Mouse (Mus musculus) naive thymus-derived CD4-positive, alpha-beta T cell, adult 2 months (primary cell): Measurements from ENCODE around the gene Ppargc1a.

Experiments
- DNase-seq: peaks from one replicate; pipeline ENCODE4 v3.0.0-alpha.2; 2011; ENCODE audit warnings: low read depth

Gene Ppargc1a

DNA sequence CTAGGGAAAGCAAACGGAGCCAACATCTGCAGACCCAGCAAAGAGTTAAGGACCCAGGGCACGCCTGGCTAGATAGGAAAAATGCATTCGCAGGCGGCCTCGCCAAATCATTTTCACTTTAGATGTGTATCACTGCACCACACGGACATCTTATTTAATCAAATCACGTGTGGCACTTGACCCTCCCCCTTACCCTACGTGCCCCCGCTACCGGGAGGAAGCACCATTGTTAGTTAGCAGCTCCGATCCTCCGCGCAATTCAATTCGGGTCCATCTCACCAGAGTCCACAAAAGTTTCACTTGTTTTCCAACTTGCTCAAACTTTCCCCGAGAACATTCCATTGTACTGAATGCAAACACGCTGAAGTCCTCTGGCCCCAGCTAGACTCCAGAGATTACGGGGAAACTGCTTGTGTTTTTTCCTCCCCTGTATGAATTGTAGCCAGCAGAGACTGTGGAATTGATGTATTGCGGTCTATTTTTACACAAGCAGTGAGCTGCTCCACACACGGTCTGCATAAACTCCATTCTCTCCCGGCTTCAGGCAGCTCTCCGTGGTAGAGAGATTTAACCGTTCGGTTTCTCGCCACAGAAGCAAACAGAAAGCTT, 14.9 kb downstream of the Ppargc1a start:
- DNase-seq: peak; percentile 47

DNA sequence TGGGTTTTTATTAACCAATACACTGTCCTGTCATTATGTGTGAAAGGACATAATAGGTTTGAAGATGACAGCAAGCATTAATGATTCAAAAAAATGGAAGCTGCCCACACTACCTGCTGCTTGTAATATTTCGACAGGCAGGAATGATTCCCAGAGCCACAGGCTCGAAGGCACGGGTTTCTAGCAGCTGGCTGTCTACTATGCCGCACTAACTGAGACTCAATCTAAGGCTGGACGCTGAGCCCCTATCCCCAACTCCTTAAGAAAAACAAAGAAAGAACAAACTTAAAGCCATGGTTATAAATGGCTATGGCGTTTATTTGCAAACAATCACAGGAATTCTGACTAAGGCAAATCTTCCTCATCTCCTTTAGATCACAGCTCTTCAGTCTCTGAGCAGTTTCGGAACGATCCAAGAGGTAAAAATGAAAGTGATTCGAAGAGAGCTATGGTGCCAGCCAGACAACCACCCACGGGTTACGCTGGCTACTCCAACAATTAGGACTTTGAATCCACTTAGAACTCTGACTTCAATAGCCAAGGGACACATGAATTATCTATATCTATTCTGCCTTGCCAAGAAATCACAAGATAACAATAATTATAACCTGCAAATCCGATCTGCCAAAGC, 15.6 kb downstream of the Ppargc1a start:
- no peak for DNase-seq

DNA sequence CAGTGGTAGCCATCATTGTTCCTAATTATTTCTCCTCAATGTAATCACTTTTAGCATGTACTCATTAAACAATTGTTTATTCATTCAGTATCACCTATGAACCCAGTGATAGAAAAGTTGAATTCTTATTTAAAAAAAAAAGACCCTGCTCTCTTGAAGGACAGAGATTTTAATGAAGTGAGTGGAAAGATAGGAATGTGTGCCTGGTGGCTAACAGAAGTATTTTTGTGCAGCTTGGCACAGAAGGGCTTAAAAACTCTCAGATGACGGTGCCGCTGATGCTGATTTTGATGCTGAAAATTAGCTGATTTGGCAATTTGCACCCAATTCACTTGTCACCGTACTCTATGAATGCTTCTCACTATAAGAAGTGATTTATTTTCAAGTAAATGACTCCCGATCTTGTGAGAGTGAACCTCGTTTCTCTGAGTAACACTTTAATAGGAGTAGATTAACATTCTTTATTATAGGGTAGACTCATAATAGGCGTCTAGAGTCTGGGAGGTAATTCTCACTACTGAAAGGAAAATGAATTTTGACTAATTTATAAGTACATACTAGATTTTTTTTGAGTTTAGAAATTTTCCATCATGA, 20.0 kb downstream of the Ppargc1a start:
- DNase-seq: no peak

DNA sequence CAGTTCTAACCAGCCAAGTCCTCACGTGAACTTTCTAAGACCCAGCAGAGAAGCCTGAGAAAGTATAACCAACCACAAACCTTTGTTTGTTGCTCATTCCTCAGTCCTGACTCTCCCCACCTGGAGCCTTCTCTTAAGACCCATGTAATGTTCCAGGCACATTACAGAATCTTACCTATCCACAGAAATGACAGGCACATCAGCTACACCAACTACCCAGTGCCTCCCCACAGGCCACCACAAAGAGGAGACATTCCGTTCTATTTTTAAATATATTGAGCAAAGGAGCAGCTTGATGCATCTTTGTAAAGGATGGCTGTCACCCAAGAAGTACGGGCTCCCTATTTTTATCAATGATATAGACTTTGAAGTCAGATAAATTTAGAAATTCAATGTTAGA, 20.7 kb downstream of the Ppargc1a start:
- DNase-seq: no peak

DNA sequence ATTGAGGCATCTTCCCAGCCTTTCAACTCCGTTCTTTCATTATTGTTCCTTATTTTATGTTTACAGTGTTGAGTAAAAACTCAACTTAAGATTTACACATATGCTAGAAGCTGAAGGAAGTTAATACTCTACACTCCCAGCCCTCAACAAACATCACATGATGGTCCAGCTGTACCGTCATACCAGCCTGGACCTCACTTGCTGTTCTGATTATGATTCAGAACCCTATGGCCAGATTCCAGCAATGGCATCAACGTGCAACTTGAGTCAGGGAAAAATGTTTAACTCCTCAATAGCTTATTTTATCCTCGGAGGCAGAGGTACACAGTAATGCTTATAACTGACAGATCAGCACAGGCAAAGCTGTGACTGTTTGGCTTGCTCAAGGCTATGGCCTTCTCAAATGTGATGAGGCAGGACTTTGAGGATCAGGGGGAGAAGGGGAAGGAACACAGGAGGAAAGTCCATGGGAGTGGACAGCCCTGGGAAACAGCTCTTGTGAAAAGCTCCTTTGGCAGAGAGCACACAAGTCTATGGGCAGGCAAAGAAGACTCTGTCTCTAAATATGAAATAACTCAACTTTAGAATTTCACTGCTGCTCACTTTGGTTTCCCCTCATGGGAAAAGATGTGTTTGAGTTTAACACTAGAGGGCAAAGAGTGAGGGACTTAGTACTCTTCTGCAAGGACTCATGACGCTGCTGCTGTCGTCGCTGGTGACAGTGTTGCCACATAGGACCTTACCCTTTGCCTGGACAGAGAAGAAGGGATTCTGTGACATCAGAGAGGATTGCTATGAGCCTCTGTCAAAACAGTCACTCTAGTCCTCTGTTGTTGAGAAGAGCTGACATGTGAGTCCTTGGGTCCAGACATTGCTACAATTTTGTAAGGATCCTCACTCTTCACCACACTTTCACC, 22.1 kb downstream of the Ppargc1a start:
- DNase-seq: no peak

DNA sequence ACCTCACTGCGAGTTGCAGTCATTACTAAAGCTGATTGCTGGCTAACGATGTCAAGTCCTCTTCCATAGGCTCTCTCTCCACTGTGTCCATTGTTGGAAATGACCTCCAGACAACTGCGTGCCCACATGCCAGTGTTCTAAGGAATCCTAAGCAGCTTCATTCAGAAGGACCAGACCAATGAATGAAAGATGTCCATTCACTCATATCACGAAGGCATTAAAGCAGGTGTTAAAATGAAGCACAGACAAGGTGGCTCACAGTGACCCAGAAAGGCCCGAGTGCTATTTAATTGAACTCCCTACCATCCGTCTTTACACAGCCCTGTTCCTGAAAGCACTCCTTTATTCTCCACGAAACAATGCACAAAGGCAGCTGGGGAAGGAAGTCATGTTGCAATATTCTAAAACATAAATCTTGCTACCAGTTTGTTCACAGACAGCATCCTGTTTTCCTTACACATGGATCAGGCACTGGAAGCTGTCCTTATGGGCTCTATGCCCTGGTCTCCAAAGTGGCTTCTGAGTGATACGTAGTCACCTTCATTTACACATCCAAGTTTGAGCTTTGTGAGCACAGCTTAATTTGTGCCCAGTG, 23.3 kb downstream of the Ppargc1a start:
- DNase-seq: no peak

DNA sequence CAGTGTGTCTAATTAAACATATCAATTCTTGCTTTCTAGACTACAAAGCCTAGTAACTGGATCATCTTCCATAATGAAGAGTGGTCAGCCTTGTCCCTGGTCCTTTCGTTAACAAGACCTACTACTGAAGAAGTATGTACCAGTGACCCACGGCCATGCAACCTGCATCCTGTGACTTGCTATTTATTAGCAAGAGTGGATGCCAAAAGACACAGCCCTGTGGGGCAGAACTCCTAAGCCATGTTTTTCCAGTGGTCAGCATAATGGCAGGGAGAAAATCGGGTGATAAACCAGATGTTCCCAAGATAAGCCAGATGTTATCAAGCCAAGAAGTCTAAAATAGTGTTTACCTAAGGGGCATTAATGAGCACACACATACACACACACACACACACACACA, 26.0 kb downstream of the Ppargc1a start:
- no peak for DNase-seq

DNA sequence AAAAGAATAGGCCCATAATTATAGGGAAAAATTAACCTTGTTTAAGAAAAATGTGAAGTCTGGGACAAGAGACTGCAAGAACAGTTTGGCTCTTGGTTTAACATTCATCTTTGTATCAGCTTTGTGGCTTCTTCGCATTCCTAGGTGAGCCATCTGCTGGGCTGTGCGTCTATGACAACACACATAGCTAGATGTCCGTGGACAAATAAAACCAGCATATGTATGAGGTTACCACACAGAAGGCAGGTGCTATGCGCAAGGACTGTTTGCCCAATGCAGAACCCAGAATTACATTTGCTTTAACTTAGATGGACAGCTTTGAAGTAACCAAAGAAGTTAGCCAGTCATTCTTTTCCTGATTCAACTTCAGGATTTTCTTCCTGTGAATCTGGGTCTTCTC, 26.7 kb downstream of the Ppargc1a start:
- DNase-seq: no peak

DNA sequence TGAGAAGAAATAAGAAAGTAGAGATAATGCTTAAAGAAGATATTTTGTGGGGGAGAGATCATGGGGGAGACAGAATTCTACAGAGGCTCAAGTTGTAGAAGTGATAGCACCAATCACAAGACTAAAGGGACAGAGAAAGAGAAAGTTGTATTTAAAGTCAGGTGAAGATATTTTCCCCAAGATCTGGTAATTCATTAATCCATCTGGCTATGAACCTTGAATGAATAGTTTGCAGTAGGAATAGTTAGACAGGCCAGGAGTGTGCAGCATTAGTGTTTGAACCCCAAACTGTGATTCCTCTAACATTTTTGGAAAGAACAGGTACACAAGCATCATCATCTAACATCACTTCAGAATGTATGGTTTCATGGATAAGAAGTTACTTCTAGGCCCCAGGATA, 28.0 kb downstream of the Ppargc1a start:
- DNase-seq: no peak

DNA sequence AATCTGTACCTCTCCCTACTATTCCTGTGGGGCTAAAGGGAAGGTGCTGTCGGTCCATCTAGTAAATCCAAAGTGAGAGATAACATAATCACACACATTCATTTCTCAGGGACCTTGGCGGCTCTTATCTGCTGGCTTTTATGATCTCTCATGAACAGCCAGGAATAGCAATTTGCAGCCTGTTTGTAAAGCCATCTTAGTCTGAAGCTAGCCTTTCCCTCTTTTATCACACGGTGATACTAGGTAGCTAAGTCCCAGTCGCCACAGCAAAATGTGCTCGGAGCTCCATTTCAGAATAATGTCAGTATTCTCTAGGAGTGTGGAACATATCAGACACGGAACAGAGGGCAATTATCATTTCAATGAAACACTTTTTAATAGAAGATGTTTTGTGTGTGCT, 29.2 kb downstream of the Ppargc1a start:
- DNase-seq: no peak

DNA sequence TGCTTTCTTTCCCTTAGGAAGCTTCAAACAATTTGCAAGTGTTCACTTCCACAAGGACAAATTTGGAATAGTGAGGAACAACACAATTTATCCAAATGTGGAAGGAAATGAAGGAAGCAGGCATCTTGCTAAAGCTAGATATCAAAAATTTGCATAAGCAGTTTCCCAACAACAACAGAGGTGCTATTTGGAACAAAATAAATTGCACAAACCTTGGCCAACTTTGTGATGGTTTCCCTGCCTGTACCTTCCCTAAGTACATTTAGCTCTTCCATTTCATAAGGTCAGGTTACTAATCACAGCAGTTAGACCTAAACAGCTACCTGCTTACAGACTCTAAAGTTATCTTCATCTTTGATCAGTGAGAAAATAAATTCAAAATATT, 29.9 kb downstream of the Ppargc1a start:
- no peak for DNase-seq

DNA sequence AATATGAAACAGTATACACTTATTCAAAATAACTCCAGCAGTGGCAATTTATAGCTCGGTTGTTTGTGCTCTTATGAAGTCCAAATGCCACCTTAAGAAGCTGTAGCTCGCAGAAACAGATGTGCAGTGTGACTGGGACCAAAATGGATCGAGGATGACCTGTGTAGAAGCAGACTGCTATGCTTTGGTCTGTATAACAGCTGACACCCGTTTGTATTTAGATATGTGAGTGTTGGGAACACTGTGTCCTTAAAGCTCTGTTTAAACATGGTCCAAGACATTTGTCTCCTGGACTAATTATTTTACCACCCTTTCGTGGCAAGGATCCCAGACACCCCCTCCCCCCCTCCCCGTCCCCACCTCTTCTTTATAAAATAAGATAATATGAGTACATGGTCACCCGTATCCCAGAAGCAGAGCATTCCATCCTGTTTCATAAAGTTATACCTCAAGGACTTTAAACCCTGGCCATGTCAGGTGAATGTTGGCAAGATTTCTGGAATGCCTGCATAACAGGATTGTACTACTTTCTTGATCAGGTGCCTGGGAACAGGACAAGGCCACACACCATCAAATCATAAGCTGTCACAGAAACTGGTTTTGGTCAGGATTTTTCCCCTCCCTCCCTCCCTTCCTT, 30.4 kb downstream of the Ppargc1a start:
- DNase-seq: no peak

DNA sequence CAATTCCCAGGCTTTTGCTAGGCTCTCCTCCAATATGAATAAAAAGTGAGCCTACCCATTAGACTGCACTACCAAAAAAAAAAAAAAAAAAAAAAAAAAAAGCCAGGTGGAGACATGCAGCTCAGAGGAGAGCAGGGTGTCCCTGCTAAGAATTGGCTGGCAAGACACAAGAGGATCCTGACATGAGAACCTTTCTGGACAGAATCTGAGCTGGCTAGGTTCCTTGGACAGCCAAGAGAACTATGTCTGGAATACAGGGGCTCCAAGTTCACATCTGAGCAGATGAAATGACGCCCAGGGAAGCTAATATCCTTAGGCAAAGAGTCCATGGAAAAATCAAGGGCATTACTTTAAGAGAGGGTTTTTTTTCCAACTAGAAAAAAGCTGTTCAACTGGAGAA, 33.1 kb downstream of the Ppargc1a start:
- DNase-seq: no peak

DNA sequence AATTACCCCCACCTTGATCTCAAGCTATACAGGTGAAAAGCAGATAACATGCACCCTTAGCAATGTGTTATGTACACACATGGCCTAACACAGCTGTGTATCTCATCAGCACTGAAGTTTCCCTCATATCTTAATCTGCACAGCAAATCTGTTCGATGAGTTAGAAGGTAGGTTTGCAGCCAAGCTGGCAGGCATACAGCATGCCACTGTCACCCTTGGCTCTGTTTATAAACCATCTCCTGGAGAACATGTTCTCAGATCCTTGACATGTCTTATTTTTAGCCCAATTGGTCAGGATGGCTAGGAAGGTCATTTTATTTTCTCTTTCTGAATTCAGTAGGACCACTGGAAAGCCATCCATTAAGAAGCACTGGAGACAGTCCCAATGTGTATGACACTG, 36.2 kb downstream of the Ppargc1a start:
- DNase-seq: no peak

DNA sequence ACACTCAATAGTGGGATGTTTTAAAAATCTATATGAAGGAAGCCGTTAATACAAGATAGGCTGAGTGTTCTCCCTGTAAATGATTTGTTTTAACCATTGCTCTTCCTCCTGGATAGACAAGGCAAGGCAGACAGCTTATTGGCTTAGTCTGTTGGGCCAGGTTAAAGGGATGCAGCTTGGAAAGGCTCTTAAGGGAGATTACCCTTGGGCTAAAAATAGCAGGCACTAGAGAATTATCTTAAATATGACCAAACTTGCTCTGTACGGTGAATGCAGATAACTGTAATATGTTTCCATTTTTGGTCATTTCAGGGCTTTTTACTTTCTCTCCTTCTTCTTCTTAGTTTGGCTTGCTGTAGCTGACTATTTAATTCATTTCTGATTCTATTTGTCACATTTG, 38.1 kb downstream of the Ppargc1a start:
- no peak for DNase-seq

DNA sequence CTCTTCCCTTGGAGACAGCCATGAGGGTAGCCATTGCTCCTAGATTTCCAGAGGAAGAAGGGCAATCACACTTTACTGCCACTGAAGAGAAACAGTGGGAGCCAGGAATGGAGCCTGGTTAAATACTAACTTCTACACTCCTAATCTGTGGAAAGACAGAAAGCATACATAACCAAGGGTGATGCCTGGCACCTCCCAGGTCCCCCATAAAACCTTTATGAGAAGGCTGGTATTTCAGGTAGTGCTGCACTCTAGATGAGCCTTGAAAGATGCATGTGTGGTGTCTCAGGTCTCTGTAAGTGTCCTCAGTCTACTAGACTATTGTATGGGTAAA, 39.4 kb downstream of the Ppargc1a start:
- no peak for DNase-seq

DNA sequence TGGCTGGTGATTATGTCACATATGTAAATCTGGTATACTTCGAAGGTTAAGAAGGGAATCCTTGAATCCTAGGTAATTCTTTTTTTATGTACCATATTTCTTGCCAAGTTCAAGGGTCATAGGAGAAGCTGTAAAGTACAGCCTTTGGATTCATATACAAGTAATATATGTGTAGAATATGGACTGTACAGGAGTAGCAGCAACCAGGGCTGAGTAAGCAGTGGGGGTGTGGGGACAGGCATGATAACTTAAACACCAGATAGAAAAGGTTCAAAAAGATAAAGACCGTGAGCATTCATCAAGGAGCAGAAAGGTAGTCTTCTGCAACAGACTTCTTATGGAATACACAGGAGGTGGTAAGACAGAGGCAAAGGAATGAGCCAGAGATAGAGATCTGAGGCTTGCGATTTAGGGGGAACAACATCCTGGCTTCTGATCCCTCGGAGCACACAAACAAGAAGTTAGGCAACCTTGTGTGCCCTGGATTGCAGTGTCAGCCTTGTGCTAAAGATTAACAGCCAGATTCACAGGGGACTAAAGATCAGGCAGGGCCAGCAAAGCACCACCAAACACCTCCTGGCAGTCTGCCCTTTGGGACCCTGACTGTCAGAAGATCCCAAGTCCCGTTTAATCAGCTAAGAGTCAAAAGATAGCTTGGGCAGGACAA, 39.9 kb downstream of the Ppargc1a start:
- DNase-seq: no peak

DNA sequence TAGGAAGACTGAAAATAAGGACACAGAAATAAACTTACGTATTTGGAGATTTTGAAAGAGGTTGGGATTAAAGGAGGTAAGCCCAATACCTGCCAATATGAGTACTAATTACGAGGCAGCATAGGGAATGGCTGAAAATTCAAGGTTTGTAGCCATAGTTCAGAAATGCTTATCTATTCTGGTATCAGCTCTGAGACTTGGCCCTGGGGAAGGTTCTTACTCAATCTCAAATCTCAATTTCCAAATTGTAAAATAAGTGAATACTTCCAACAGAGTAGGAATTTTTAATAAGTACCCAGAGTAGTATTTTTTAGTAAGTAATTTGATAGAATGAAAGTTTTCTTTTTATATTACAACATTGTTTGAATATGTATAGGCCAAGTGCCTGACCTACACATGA, 41.7 kb downstream of the Ppargc1a start:
- DNase-seq: no peak

DNA sequence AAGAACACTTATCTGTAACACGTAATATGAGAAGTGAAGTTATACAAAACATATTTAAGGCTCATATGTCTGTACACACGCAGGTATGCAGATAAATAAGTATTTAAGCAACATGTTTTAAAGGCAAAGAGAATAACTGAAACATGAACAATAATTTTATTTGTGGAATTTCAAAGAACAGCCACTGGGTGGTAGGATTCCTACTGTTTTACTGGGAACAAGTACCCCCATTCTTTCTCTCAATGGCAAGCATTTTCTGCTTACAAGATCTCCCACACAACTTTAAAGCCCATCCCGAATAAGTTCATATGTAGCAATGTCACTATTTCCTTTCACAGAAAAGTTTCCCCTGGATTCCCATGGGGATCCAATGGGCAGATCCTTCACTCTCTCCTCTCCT, 46.7 kb downstream of the Ppargc1a start:
- no peak for DNase-seq

DNA sequence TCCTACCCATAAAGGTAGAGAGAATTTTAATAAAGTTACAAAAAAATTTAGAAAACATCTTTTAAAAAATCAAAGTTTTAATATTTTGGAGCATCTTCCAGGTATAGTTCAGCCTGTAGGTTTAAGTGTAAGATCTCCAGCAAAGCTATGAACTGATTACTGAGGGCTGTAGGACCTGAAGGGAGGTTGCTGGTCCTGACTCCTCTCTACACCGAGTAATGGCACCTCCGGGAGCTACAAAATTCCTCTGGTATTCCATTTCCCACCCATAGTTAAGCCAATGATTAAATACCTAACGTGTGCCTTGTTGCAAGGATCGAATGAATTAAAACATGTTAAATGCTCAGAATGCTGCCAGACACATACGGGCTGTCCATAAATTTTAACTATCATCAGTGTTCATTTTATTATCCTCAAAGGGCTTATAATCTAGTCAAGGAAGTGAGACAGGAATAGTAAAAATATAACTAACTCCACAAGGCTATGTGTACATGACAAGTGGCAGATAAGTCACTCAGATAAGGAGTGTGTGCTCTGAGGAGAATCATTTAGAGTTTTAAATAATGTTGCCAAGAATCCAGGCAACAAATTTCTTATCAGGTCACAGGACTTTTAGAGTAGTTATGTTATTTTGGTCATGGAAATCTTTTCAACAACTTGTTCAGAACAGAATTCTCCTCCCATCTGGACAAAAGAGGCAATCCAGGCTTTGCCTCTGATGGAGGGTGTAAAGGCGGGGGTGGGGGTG, 49.9 kb downstream of the Ppargc1a start:
- no peak for DNase-seq

DNA sequence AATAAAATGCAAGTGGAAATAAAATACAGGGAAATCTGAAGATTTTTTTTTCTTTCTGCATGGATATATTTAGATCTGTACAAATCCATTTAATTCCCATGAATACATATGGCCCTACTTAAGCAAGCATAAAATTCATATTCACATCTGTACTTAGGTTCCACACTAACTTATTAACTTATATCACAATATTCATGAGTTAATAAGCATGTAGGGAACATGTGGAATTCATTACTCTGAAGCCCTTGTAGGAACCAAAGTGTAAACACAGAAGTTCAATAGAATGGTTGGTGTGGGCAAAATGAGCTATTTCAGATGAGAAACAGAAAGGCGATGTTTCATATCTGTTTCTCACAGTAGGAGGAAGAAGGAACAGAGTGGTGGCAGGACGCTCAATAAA, 62.9 kb downstream of the Ppargc1a start:
- DNase-seq: no peak
